Mouse (Mus musculus) ES-E14 (cell line): ENCODE measurements around the gene Mrps27. TPM values are rescaled to one million over a fixed set of nuclear protein-coding genes. Genes with fewer than 3 reads are reported as not detected.

ENCODE experiments used
- DNase-seq: peaks from one replicate; pipeline ENCODE4 v3.0.0-alpha.2; 2013; ENCODE audit warnings: low read depth, low spot score
- H3K27ac ChIP-seq: 2 replicates; pipeline ENCODE4 v1.5.1; 2012; ENCODE audit warnings: low read depth, mild to moderate bottlenecking, low read length, moderate library complexity, mixed read lengths; ENCODE audit not compliant: poor library complexity, insufficient read depth, severe bottlenecking
- H3K36me3 ChIP-seq: 2 replicates; pipeline ENCODE4 v1.6.1; 2012; ENCODE audit warnings: mild to moderate bottlenecking, low read length, moderate library complexity, mixed read lengths; ENCODE audit not compliant: control insufficient read depth, poor library complexity, insufficient read depth, severe bottlenecking
- H3K4me1 ChIP-seq, 2 experiments: fragments of 150-350 bp in 1 of 2; sonication (generic) in 1 of 2; 2 replicates each; pipeline ENCODE4 v1.6.1; 2012; ENCODE audit warnings: low read length in 2 of 2, mild to moderate bottlenecking in 1 of 2, mixed read lengths in 1 of 2; ENCODE audit not compliant: control insufficient read depth in 2 of 2, insufficient read depth in 2 of 2, poor library complexity in 1 of 2
- H3K4me3 ChIP-seq, 2 experiments: fragments of 150-350 bp in 1 of 2; sonication (generic) in 1 of 2; 2 replicates each; pipeline ENCODE4 v1.5.1; 2012; ENCODE audit warnings: low read length in 2 of 2, low read depth in 1 of 2, mild to moderate bottlenecking in 1 of 2, mixed read lengths in 1 of 2; ENCODE audit not compliant: insufficient read depth in 1 of 2, poor library complexity in 1 of 2, severe bottlenecking in 1 of 2
- H3K9ac ChIP-seq: 2 replicates; pipeline ENCODE4 v1.6.1; 2012; ENCODE audit warnings: low read depth, mild to moderate bottlenecking, low read length, mixed read lengths; ENCODE audit not compliant: poor library complexity, insufficient read depth, severe bottlenecking
- H3K9me3 ChIP-seq: fragments of 150-350 bp; sonication (generic); 2 replicates; pipeline ENCODE4 v1.6.1; 2012; ENCODE audit warnings: low read depth, mild to moderate bottlenecking, low read length; ENCODE audit not compliant: control insufficient read depth, insufficient read depth
- CHD2 ChIP-seq: IDR thresholded peaks from 2 replicates; pipeline ENCODE4 v1.6.1; 2014; ENCODE audit warnings: mild to moderate bottlenecking, low read depth, low read length, inconsistent platforms
- HCFC1 ChIP-seq: IDR thresholded peaks from 2 replicates; pipeline ENCODE4 v1.6.1; 2012; ENCODE audit warnings: low read length, inconsistent platforms, borderline replicate concordance; ENCODE audit not compliant: insufficient read depth
- MAFK ChIP-seq: IDR thresholded peaks from 2 replicates; pipeline ENCODE4 v1.6.1; 2014; ENCODE audit warnings: mild to moderate bottlenecking, low read depth, low read length, inconsistent platforms; ENCODE audit not compliant: insufficient read depth
- ZC3H11A ChIP-seq: IDR thresholded peaks from 2 replicates; pipeline ENCODE4 v1.6.1; 2012; ENCODE audit warnings: low read depth, mild to moderate bottlenecking, inconsistent platforms, low read length, borderline replicate concordance
- ZNF384 ChIP-seq: IDR thresholded peaks from 2 replicates; pipeline ENCODE4 v1.6.1; 2012; ENCODE audit warnings: low read depth, low read length, inconsistent platforms
- in situ Hi-C, 2 experiments: fragments of 600-800 bp; cut with MboI; formaldehyde crosslinking; loops; one replicate each; pipeline ENCODE4 v1.15.1; 2025; ENCODE audit warnings: low sequenced_read_pairs in 2 of 2, inconsistent platforms in 1 of 2; ENCODE audit not compliant: unreplicated experiment in 2 of 2
- total RNA-seq: library from RNA; depleted of rRNA; stranded (reverse); fragments of 300-350 nt; gene quantifications from 2 replicates; pipeline ENCODE4 v1.2.3, GENCODE M21; 2012; rRNA removed

Gene Mrps27
- total RNA-seq, 1 experiment, result 34.5 TPM

DNA sequence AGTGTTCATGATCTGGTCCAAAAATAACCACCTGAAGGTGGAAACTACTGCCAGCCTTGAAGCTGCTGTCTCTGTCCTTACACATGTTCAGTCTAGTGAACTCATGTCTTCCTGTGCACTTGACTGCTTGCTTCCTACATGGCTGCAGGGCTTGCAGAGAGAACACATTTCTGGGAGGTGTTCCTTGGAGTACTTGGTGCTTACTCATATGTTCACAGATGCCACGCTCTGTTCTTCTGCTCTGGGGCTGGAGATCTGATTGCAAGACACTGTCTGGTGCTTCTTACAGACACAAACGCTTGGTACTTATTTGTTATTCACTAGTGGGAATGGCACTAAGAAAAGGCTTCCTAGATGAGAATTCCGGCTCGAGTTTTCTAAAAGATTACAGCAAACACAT lies 117.3 kb downstream of the Mrps27 start:
- Histone ChIP-seq H3K4me3 (no peak overlapping the region), H3K36me3 (no peaks in the 10 kb centered on the region; the same call in 1 of the 2 replicates), H3K9ac (no peak overlapping the region), H3K4me1 (peaks cover 0 to 2% of the 10 kb centered on the region in 2 experiments; a peak in 1 of 4 replicates), H3K9me3 (no peaks in the 10 kb centered on the region), H3K27ac (no peak overlapping the region)
- in situ Hi-C loops, result no loop called here
- TF ChIP-seq MAFK (no peak), HCFC1 (no peak), CHD2 (no peak), ZC3H11A (no peak), ZNF384 (no peak)
- DNase-seq, result no peak

DNA sequence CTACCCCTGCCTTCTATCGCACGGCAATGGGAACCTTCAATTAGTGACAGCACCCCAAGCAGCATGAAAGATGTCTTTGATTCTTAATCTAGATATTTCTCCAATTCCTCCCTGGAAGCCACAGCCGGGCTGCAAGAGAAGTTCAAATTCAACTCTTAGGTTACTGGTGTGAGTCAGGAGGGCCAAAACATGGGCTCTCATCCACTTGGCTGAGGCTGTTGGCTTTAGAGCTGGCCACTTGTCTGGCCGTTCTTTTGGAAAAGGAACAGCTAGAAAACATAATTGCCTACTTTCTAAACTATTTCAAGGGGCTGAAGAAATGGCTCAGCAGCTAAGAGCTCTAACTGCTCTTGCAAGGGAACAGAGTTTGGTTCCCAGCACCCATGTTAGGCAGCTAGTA lies 120.0 kb downstream of the Mrps27 start:
- in situ Hi-C loops, result no loop called here
- no peak overlapping the region for H3K27ac ChIP-seq
- peaks cover 0 to 4% of the 10 kb centered on the region in 2 experiments; a peak in 1 of 4 replicates for H3K4me1 ChIP-seq
- no peaks in the 10 kb centered on the region for H3K9me3 ChIP-seq
- TF ChIP-seq ZC3H11A (no peak), ZNF384 (no peak), CHD2 (no peak), HCFC1 (no peak)
- H3K9ac ChIP-seq, result no peak overlapping the region
- no peak overlapping the region for H3K4me3 ChIP-seq
- DNase-seq, result no peak
- H3K36me3 ChIP-seq, result no peaks in the 10 kb centered on the region; the same call in 1 of the 2 replicates

Other genes starting within 250 kb of the Mrps27 start
- gene Zfp366, start 160.0 kb upstream of the Mrps27 start, total RNA-seq, result 0.04 TPM in 1 of 2 replicates, not detected in the other
- 18.2 and 24.6 TPM in 2 replicates for gene Ptcd2, start 81 bp upstream of the Mrps27 start, total RNA-seq
- 21.2 and 23.9 TPM in 2 replicates for gene Map1b, start 171.8 kb downstream of the Mrps27 start, total RNA-seq